ENCODE assay signal across 8 mouse cellular contexts in genomic region chr10:117860958-117861357, GRCm38 (mm10). TPM values are rescaled to one million over a fixed set of nuclear protein-coding genes. Genes with fewer than 3 reads are reported as not detected.
DNase-seq lines count a peak whose midpoint lies in the region; ATAC-seq lines count a peak whose summit lies in the region.

No protein-coding gene starts in this region.

- peak; percentile 66 for ATAC-seq in inflammation-experienced regulatory T-cells, adult 6 months
- ATAC-seq in megakaryocyte, adult 5-6 weeks (ENCODE audit: poor library complexity, severe bottlenecking): peak; percentile 90

- DNase-seq in layer of hippocampus, adult 11-12 months (ENCODE audit: low spot score): peak; percentile 23
- DNase-seq in layer of hippocampus, adult 9-10 months (ENCODE audit: low spot score): no peak
- DNase-seq in thymus, postnatal 0 days (ENCODE audit: low spot score): peak; percentile 51
- no peak for DNase-seq in urinary bladder, postnatal 4 days (ENCODE audit: low spot score in 2 of 2)
- DNase-seq in neural tube, embryonic 10.5 days (ENCODE audit: extremely low spot score, low spot score): no peak
- no peak for DNase-seq in frontal cortex, postnatal 14 days (ENCODE audit: low spot score in 2 of 2)

RNA-seq across cellular contexts. Expression of gene Rap1b, which starts 15.1 kb away (rescaled TPM):
- polyA plus RNA-seq in inflammation-experienced regulatory T-cells, adult 6 months (2017; shearing (Covaris generic)): 100 to 1,000 TPM in 1 of 3 experiments, 10 to 100 TPM in 2; 60.4 to 128 (median 82.5) TPM
- 448 and 514 TPM in 2 replicates for total RNA-seq in megakaryocyte, adult 5-6 weeks (2015)
- total RNA-seq in megakaryocyte, adult 5-6 weeks (2017): 174 and 218 TPM in 2 replicates
- 234 and 261 TPM in 2 replicates for polyA plus RNA-seq in thymus, postnatal 0 days (2015; fragmentation: Nextera tagmentation; extraction: Ambion mirVana)

Comparison
In these comparisons a context has a peak if more than half of its experiments do, and no peak if none do; other contexts are left out.
1. DNase-seq: peak in layer of hippocampus, adult 11-12 months (single experiment) and thymus, postnatal 0 days (single experiment); none in layer of hippocampus, adult 9-10 months (single experiment), urinary bladder, postnatal 4 days (0 of 2), neural tube, embryonic 10.5 days (single experiment) and frontal cortex, postnatal 14 days (0 of 2).